In genomic region chr14:121877640-121878039, GRCm38 (mm10) we compare ENCODE assay signal across 9 mouse cellular contexts. TPM values are rescaled to one million over a fixed set of nuclear protein-coding genes. Genes with fewer than 3 reads are reported as not detected.
A peak's percentile ranks its signal among the peaks of the same experiment; 100 is the strongest.
DNase-seq lines count a peak whose midpoint lies in the region; ATAC-seq and TF ChIP-seq lines count a peak whose summit lies in the region.
"Had no signal": no experiment of that assay in that cellular context is flagged by ENCODE, and none has a peak within 500 bp of the region (broad histone marks: within the 10 kb centered on the region; RNA-seq: fewer than 3 reads in every experiment).

No protein-coding gene starts in this region.

- H3K4me2 ChIP-seq in heart, embryonic 13.5 days, result peak overlapping the region; percentile 80
- peak overlapping the region; percentile 60 for H3K4me2 ChIP-seq in forebrain, embryonic 15.5 days (replicated peaks)
- H3K4me2 ChIP-seq in liver, postnatal 0 days (ENCODE audit: low read depth, low read length), result peak overlapping the region; percentile 99

- peaks cover 13% of the 10 kb centered on the region for H3K27me3 ChIP-seq in heart, embryonic 13.5 days (replicated peaks)
- H3K27me3 ChIP-seq in forebrain, embryonic 15.5 days, result no peaks in the 10 kb centered on the region
- H3K27me3 ChIP-seq in liver, postnatal 0 days (ENCODE audit: insufficient read depth, low read length), result no peaks in the 10 kb centered on the region

- peaks cover 13% of the 10 kb centered on the region for H3K4me1 ChIP-seq in heart, embryonic 13.5 days
- no peaks in the 10 kb centered on the region; a peak in 1 of 4 replicates for H3K4me1 ChIP-seq in ES-E14 (ENCODE audit: control insufficient read depth in 2 of 2, insufficient read depth in 2 of 2, low read length in 2 of 2, poor library complexity in 1 of 2)
- peaks cover 20% of the 10 kb centered on the region for H3K4me1 ChIP-seq in forebrain, embryonic 15.5 days
- peaks cover 26% of the 10 kb centered on the region for H3K4me1 ChIP-seq in liver, postnatal 0 days (ENCODE audit: insufficient read depth)

- TF ChIP-seq CTCF in liver, postnatal 0 days (IDR thresholded peaks at IDR 0.05; ENCODE audit: low read depth), result no peak

- no peak for TF ChIP-seq EP300 in liver, postnatal 0 days (IDR thresholded peaks at IDR 0.05; ENCODE audit: low read depth)

- no peaks in the 10 kb centered on the region for H3K36me3 ChIP-seq in heart, embryonic 13.5 days
- H3K36me3 ChIP-seq in ES-E14 (ENCODE audit: control insufficient read depth, insufficient read depth, low read length, poor library complexity, severe bottlenecking), result no peaks in the 10 kb centered on the region; the same call in 1 of the 2 replicates
- no peaks in the 10 kb centered on the region for H3K36me3 ChIP-seq in forebrain, embryonic 15.5 days
- H3K36me3 ChIP-seq in liver, postnatal 0 days (replicated peaks; ENCODE audit: insufficient read depth, low read length), result no peaks in the 10 kb centered on the region

- peak overlapping the region; percentile 96 for H3K27ac ChIP-seq in heart, embryonic 13.5 days (replicated peaks)
- peak overlapping the region; percentile 90; the same call in 1 of the 2 replicates for H3K27ac ChIP-seq in ES-E14 (ENCODE audit: insufficient read depth, low read depth, low read length, poor library complexity, severe bottlenecking)
- peak overlapping the region; percentile 87; the same call in 1 of the 2 replicates for H3K27ac ChIP-seq in forebrain, embryonic 15.5 days (replicated peaks)
- peak overlapping the region; percentile 96 for H3K27ac ChIP-seq in liver, postnatal 0 days (ENCODE audit: low read depth)

- WGBS in heart, embryonic 13.5 days, result 29% methylated on average over 8 of the region's 8 CpGs
- 34% methylated on average over 8 of the region's 8 CpGs for WGBS in forebrain, embryonic 15.5 days
- 35% methylated on average over 8 of the region's 8 CpGs for WGBS in liver, postnatal 0 days (ENCODE audit: insufficient replicate concordance)

- no peak for DNase-seq in heart, postnatal 25 days (ENCODE audit: low spot score)
- DNase-seq in ES-E14 (ENCODE audit: low read depth, low spot score), result no peak
- DNase-seq in liver, postnatal 0 days, result no peak
- DNase-seq in ovary, postnatal 36 days (ENCODE audit: low spot score), result no peak
- no peak for DNase-seq in retina, embryonic 14.5 days (ENCODE audit: low spot score)
- DNase-seq in ovary, postnatal 14 days (ENCODE audit: low spot score), result no peak

- peak overlapping the region; percentile 80 for H3K4me3 ChIP-seq in heart, embryonic 13.5 days
- H3K4me3 ChIP-seq in ES-E14 (ENCODE audit: insufficient read depth in 1 of 2, low read depth in 1 of 2, low read length in 2 of 2, poor library complexity in 1 of 2, severe bottlenecking in 1 of 2), result peak overlapping the region; percentile 86 to 90
- H3K4me3 ChIP-seq in forebrain, embryonic 15.5 days, result peak overlapping the region; percentile 95
- peak overlapping the region; percentile 97 for H3K4me3 ChIP-seq in liver, postnatal 0 days (ENCODE audit: low read depth, low read length)

- H3K9ac ChIP-seq in heart, embryonic 13.5 days, result peak overlapping the region; percentile 95
- H3K9ac ChIP-seq in ES-E14 (ENCODE audit: insufficient read depth, low read depth, low read length, poor library complexity, severe bottlenecking), result peak overlapping the region; percentile 94
- H3K9ac ChIP-seq in forebrain, embryonic 15.5 days (replicated peaks), result peak overlapping the region; percentile 93
- peak overlapping the region; percentile 98 for H3K9ac ChIP-seq in liver, postnatal 0 days (replicated peaks)

- intact Hi-C loops in heart, postnatal 25 days (cut with DNase I), result no loop called here

- in situ Hi-C loops in ES-E14 (cut with MboI; ENCODE audit: low sequenced_read_pairs in 2 of 2, unreplicated experiment in 2 of 2), result no loop called here

- no peaks in the 10 kb centered on the region for H3K9me3 ChIP-seq in heart, embryonic 13.5 days
- H3K9me3 ChIP-seq in ES-E14 (ENCODE audit: control insufficient read depth, insufficient read depth, low read depth, low read length), result no peaks in the 10 kb centered on the region
- H3K9me3 ChIP-seq in forebrain, embryonic 15.5 days, result no peaks in the 10 kb centered on the region
- H3K9me3 ChIP-seq in liver, postnatal 0 days (ENCODE audit: low read length), result no peaks in the 10 kb centered on the region

- ATAC-seq in heart, embryonic 13.5 days (ENCODE audit: extremely low read depth, insufficient number of reproducible peaks, low FRiP score, low TSS enrichment), result no peak
- ATAC-seq in forebrain, embryonic 15.5 days (replicated peaks), result no peak
- ATAC-seq in liver, postnatal 0 days, result no peak

TF ChIP-seq in ES-E14, 5 proteins besides CTCF, POLR2A, EP300 and RAD21:
- TF ChIP-seq CHD2 (IDR thresholded peaks at IDR 0.05; ENCODE audit: low read depth, low read length) (no peak), ZC3H11A (IDR thresholded peaks at IDR 0.05; ENCODE audit: borderline replicate concordance, low read depth, low read length) (no peak), ZNF384 (IDR thresholded peaks at IDR 0.05; ENCODE audit: low read depth, low read length) (no peak), MAFK (IDR thresholded peaks at IDR 0.05; ENCODE audit: insufficient read depth, low read depth, low read length) (no peak), HCFC1 (IDR thresholded peaks at IDR 0.05; ENCODE audit: borderline replicate concordance, insufficient read depth, low read length) (no peak)
TF ChIP-seq in ES-E14: peak in this region for 0.

RNA-seq across cellular contexts. Expression of gene Ubac2, which starts 0.8 kb away (rescaled TPM):
- 52.4 and 55.8 TPM in 2 replicates for polyA plus RNA-seq in heart, embryonic 13.5 days (2015; fragmentation: Nextera tagmentation; extraction: Ambion mirVana)
- total RNA-seq in heart, postnatal 25 days (2021), result 10 to 100 TPM; 25.9 to 27.4 TPM
- 41.5 and 83.4 TPM in 2 replicates for total RNA-seq in ES-E14 (2012; rRNA removed)
- 51.8 and 53.5 TPM in 2 replicates for polyA plus RNA-seq in forebrain, embryonic 15.5 days (2015; fragmentation: Nextera tagmentation; extraction: Ambion mirVana)
- 25.8 and 27.4 TPM in 2 replicates for polyA plus RNA-seq in liver, postnatal 0 days (2015; fragmentation: Nextera tagmentation; extraction: Ambion mirVana)

RNA-seq across cellular contexts. Expression of gene Gpr18, which starts 37.9 kb away (rescaled TPM):
- 0.13 TPM in 1 of 2 replicates, not detected in the other for polyA plus RNA-seq in heart, embryonic 13.5 days (2015; fragmentation: Nextera tagmentation; extraction: Ambion mirVana)
- total RNA-seq in heart, postnatal 25 days (2021), result under 1 TPM; 0.28 to 0.29 TPM
- 0.42 and 0.49 TPM in 2 replicates for total RNA-seq in ES-E14 (2012; rRNA removed)
- polyA plus RNA-seq in forebrain, embryonic 15.5 days (2015; fragmentation: Nextera tagmentation; extraction: Ambion mirVana), result 0.17 and 0.29 TPM in 2 replicates
- 0.78 and 0.81 TPM in 2 replicates for polyA plus RNA-seq in liver, postnatal 0 days (2015; fragmentation: Nextera tagmentation; extraction: Ambion mirVana)
- total RNA-seq: gastrocnemius, postnatal 25 days had no signal
